Mouse (Mus musculus) kidney, adult 9 months (tissue): ENCODE data around the gene Hhat.

Experiments
- DNase-seq: peaks from one replicate; pipeline ENCODE4 v3.0.0; 2022

The Hhat gene

GRCm38 (mm10) chr1:192741896-192742295, 29.1 kb downstream of the Hhat start:
- DNase-seq: no peak

- no peak for DNase-seq
Observed at GRCm38 (mm10) chr1:192736524-192736923, 34.5 kb downstream of the Hhat start.

DNA sequence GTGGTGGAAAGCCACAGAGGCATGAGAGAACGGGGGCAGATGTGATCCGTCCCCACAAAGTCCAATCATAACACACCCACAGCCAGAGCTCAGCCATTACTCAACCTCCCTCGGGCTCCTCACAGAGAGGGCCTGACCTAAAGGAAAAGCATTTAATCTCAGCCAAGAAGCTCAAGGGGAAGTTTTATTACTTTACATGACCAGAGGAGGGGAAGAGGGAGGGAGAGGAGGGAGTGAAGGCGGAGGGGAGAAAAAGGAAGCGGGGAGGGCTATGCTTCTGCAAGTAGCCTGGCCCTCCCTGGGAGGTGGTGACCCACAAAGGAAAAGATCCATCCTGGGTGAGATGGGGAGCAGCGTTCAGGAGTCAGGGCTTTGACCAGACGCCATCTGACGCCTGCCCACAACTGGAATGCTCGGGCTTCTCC, 35.0 kb downstream of the Hhat start:
- peak; percentile 37 for DNase-seq

DNA sequence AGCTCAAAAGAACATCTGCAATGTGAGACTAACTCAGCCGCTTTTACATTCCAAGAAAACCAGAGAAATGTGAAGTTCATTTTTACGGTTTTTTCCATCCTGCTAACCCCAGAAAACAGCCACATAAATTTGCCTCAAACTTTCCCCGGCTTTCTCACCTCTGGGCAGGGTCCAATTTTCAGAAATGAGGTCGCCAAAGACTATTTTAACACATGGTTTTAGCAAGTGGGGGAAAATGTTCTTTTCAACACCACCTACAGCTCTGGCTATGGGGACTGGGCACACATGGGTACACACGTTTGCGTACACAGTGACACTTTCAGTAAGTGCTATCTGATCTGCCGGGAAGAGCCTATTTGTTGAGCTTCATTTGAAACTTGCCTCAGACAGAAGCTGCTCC, 40.5 kb downstream of the Hhat start:
- DNase-seq: no peak

DNA sequence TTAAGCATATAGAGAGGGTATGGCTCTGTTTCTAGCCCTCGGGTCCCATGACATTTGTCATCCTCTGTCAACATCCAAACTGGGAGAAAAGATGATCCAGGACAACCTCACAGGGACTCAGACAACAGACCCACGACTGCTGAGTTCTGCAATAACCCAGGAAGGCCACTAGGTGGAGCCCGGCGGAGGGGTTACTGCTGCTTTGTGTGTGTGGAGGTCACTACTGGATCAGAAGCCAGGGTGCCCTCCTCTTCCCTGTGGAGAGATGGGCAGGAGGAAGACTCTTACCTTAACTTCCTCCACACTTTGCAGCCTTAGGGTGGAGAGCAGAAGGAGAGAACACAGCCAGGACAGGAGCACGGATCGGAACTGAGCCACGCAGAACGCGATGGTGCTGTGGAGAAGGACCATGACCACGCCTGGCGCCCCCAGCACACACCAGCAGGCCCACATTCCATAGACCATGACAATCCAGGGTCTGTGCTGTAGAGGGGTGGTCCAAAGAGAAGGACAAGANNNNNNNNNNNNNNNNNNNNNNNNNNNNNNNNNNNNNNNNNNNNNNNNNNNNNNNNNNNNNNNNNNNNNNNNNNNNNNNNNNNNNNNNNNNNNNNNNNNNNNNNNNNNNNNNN, 43.9 kb downstream of the Hhat start:
- peak; percentile 38 for DNase-seq

- peak; percentile 58 for DNase-seq
Observed at GRCm38 (mm10) chr1:192722147-192722546, 48.9 kb downstream of the Hhat start.

- no peak for DNase-seq
Observed at GRCm38 (mm10) chr1:192720156-192720555, 50.9 kb downstream of the Hhat start.

DNA sequence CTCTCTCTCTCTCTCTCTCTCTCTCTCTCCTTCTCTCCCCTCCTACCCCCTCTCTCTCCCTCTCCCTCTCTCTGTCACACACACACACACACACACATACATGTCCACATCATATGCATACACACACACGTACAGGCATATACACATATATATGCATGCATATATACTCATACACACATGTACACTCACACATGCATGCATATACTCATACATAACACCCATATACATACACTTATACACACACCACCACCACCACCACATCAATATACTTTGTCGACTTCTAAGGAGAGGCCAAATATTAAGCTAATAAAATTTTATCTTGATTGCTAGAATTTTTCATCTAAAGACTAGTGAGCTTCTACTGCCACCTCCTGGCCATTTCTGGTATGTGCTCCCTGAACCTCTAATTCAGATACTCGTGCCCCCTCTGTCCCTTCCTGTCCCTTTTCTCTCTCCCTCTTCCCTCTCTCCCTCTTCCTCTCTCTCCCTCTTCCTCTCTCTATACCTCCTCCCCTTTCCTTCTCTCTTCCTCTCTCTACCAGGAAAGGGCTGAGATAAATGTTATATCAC, 59.2 kb downstream of the Hhat start:
- peak; percentile 69 for DNase-seq

- peak; percentile 22 for DNase-seq
Observed at GRCm38 (mm10) chr1:192700339-192701073, 70.5 kb downstream of the Hhat start.

GRCm38 (mm10) chr1:192699101-192699500, 71.9 kb downstream of the Hhat start:
- DNase-seq: no peak

- no peak for DNase-seq
Observed at GRCm38 (mm10) chr1:192696371-192696863, 74.6 kb downstream of the Hhat start.

GRCm38 (mm10) chr1:192693644-192694043, 77.4 kb downstream of the Hhat start:
- DNase-seq: no peak

- no peak for DNase-seq
Observed at GRCm38 (mm10) chr1:192692982-192693381, 78.0 kb downstream of the Hhat start.

DNA sequence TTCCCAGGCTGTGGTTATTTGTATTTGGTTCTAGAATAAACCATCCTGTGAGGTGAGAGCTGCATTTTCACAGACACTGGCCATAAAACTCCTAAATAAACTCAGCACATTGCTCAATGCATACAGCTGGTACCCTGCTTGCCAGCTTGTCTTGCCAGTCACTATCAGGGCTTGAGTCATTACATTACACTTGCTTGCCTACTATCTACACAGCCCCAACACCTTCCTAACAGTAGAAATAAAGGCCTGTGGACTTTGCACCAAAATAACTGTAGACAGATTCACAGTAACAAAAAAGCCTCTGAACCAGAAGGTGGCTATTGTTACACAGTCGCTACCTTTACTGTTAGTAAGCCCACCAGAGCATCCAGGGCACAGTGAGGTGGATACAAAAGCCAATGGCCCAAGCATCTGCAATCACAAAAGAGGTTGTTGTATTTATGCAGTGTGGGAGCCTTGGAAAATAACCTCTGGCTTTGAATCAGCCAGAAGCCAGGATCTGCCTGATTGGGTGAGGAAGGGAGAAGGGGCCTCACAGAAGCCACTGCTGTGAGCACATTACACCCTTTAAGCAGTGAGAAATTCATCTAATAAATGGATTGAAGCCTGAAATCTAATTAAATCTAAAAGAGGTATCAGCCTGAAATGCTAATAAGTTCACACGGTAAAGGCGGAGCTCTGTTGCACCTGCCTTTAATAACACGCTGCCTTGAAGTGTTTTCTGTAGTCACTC, 88.6 kb downstream of the Hhat start:
- DNase-seq: no peak

- no peak for DNase-seq
Observed at GRCm38 (mm10) chr1:192677236-192677635, 93.8 kb downstream of the Hhat start.

DNA sequence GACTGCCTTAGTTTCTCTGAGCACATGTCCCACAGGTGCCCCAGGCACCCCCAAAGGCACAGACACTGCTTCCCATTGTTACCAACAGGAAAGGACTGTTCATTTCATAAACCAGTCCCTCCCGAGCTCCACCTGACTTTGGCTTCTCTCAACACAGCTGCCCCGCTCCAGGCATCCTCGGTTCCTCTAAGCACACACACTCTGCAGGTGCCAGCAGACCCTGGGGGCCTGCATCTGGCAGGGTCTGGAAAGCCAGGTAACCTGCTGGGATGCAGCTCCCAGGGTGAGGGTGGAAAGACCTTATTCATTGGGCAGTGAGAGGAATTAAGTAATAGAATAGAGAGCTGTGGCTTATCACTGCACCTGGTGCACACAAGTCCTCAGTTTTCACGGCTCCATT, 107.4 kb downstream of the Hhat start:
- DNase-seq: no peak

DNA sequence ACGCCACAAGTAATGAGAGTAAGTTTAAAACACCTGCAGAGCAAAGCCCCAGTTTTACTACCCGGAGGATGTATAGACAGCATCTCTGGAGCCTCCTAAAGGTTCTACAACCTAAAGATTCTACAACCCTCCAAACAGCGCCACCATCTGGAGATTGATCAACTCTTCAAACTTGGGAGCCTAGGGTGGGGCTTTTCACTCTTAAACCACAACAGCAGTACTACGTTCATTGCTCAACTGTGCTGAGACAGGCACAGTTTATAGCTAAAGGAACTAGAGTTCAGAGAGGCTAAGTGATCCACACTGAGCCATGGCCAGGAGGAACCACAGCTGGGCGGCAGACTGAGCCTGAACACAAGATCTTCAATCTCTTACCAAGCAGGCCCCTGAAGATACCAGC, 107.9 kb downstream of the Hhat start:
- no peak for DNase-seq

- no peak for DNase-seq
Observed at GRCm38 (mm10) chr1:192661612-192662011, 109.4 kb downstream of the Hhat start.

DNA sequence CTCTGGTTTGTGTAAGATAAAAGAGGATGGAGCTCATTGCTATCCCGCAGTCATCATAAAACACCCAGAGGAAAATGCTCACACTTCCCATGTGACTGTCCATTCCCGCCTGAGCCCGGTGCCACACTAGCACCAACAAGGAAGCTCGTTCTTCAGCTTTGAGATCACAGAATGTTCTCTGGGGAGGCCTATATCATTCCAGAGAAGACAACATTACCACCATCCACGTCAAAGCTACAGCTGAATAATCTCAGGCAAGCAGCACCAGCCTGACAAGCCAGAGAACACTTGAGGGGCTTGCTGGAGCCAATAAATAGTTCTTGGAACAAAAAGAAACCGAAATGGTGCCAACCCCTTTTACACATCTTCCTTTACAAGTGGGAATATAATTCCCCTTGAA, 113.6 kb downstream of the Hhat start:
- no peak for DNase-seq

DNA sequence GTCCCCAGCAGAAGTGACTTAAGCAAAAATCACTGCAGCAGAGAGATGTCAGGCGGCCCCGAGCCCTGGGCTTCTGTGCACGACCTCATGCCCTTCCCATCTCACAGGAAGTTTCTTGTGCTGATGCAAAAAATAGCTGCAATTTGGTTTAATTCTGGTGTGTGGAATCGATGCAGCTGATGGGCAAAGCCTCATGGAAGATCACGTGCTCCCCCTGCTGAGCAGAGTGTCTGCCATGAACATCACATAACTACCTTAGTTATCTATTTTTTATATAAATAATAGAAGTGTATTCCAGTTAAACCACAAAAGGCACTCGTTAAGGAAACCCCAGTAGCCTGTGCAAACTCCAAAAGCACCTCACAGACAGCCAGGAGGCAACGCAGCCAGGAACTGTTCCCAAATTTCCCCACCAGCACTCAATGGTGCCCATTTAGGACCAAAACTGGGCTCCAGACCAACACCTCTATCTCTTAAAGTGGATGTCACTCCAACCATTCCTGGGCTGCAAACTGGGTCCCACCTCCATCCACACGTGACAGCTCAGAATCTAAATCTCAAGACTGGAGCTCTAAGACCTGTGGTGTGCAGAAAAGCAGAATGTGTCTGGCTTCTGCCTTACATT, 118.9 kb downstream of the Hhat start:
- DNase-seq: no peak

- DNase-seq: no peak
Observed at GRCm38 (mm10) chr1:192650586-192650985, 120.4 kb downstream of the Hhat start.

DNA sequence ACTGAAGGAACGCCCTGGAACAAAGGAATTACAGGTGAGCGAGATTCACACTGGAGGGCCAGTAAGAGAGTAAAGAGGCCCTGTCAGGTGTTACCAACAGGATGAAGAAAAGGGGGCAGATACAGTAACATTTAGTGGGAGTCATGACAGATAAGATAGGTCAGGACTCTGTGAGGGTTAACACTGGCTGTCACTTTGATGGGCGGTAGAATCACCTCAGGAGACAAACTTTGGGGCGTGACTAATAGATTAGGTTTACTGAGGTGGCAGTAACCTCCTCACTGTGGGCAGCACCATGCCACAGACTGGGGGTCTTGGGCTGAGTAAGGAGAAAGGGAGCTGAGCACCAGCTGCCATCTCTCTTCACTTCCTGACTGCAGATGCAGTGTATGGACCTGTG, 121.0 kb downstream of the Hhat start:
- no peak for DNase-seq

- no peak for DNase-seq
Observed at GRCm38 (mm10) chr1:192649233-192649632, 121.8 kb downstream of the Hhat start.
